Mouse (Mus musculus): ENCODE results near the gene Gfra1. TPM values are rescaled to one million over a fixed set of nuclear protein-coding genes. Genes with fewer than 3 reads are reported as not detected.

Gfra1 gene
- polyA plus RNA-seq, 1 experiment from 2014 or later: 56.4 TPM

GRCm38 (mm10) chr19:58406726-58407125 is 49.0 kb downstream of the Gfra1 start:
- DNase-seq (ENCODE audit: low spot score) (no peak), ATAC-seq (replicated peaks; ENCODE audit: low FRiP score, low read depth) (no peak)
- no peak overlapping the region for H3K4me3 ChIP-seq (replicated peaks; ENCODE audit: low read depth, low read length)

DNA sequence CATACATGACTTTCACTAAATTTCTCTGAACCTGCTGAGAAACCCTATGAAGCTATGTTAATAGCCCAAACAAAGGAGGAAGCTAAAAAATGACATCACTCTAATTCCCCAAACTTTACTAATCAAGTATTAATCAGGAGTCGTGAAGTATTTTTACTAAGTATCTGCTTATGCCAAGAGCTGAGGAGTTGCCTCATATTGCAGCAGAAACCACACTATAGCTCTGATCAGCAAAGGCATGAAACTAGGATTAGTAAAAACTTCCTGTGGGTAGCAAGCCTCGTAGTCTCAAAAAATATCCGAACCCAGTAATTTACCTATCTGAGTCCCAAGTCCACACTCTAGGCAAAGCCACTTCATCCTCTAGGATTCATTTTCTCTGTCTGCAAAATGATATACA is 55.5 kb downstream of the Gfra1 start:
- no peak for DNase-seq (ENCODE audit: low spot score)
- peaks cover 9% of the 10 kb centered on the region for H3K4me1 ChIP-seq (replicated peaks; ENCODE audit: insufficient read depth, low read length)
- no peak for ATAC-seq (replicated peaks; ENCODE audit: low FRiP score, low read depth)
- H3K27me3 ChIP-seq (ENCODE audit: insufficient read depth, low read length): no peaks in the 10 kb centered on the region
- H3K9ac ChIP-seq (ENCODE audit: low read depth, low read length): no peak overlapping the region
- no peak for TF ChIP-seq CTCF (IDR thresholded peaks at IDR 0.05; ENCODE audit: low read depth)
- no peak overlapping the region for H3K4me2 ChIP-seq (ENCODE audit: low read length)
- no peaks in the 10 kb centered on the region for H3K9me3 ChIP-seq (replicated peaks; ENCODE audit: low read length)
- H3K36me3 ChIP-seq (ENCODE audit: insufficient read depth, low read length): no peaks in the 10 kb centered on the region
- no peak overlapping the region for H3K27ac ChIP-seq
- 89% methylated on average over 3 of the region's 3 CpGs for WGBS
- no peak overlapping the region for H3K4me3 ChIP-seq (replicated peaks; ENCODE audit: low read depth, low read length)

More at GRCm38 (mm10) chr19:58406726-58407125, 49.0 kb downstream of the Gfra1 start:
- no peaks in the 10 kb centered on the region for H3K36me3 ChIP-seq (ENCODE audit: insufficient read depth, low read length)
- H3K9me3 ChIP-seq (replicated peaks; ENCODE audit: low read length): no peaks in the 10 kb centered on the region
- TF ChIP-seq CTCF (IDR thresholded peaks at IDR 0.05; ENCODE audit: low read depth): no peak
- H3K27me3 ChIP-seq (ENCODE audit: insufficient read depth, low read length): no peaks in the 10 kb centered on the region
- 0 out of 2 replicates have a peak overlapping the region, but pooled peaks have one; percentile 43 for H3K27ac ChIP-seq
- no peaks in the 10 kb centered on the region for H3K4me1 ChIP-seq (replicated peaks; ENCODE audit: insufficient read depth, low read length)
- no peak overlapping the region for H3K4me2 ChIP-seq (ENCODE audit: low read length)
- no peak overlapping the region for H3K9ac ChIP-seq (ENCODE audit: low read depth, low read length)

DNA sequence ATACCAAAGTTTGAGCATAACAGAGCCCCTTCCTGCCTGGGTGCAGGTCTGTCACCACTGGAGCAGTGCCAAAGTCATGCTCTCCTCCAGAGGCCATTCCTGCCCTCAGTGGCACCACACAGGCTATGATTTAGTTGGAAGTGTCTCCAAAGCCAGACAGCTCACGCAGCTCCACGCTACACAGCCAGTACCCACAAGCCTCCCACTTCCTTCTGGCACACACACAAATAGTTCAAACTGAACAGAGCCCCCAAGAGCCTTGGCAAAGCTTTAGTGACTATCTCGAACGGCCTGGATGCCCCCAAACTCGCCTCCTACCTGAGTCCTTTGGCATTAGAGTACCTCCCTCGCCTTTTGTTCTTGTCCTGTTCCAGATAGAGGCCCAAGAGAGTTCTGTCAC is 56.5 kb downstream of the Gfra1 start:
- no peak for TF ChIP-seq CTCF (IDR thresholded peaks at IDR 0.05; ENCODE audit: low read depth)
- DNase-seq (ENCODE audit: low spot score) (no peak), ATAC-seq (replicated peaks; ENCODE audit: low FRiP score, low read depth) (no peak)
- peaks cover 9% of the 10 kb centered on the region for H3K4me1 ChIP-seq (replicated peaks; ENCODE audit: insufficient read depth, low read length)
- H3K4me2 ChIP-seq (ENCODE audit: low read length): no peak overlapping the region
- no peak overlapping the region for H3K9ac ChIP-seq (ENCODE audit: low read depth, low read length)
- no peaks in the 10 kb centered on the region for H3K27me3 ChIP-seq (ENCODE audit: insufficient read depth, low read length)
- H3K36me3 ChIP-seq (ENCODE audit: insufficient read depth, low read length): no peaks in the 10 kb centered on the region
- whole genome bisulfite sequencing: 61% methylated on average over 6 of the region's 6 CpGs
- no peaks in the 10 kb centered on the region for H3K9me3 ChIP-seq (replicated peaks; ENCODE audit: low read length)
- H3K4me3 ChIP-seq (replicated peaks; ENCODE audit: low read depth, low read length): no peak overlapping the region
- no peak overlapping the region for H3K27ac ChIP-seq

GRCm38 (mm10) chr19:58396604-58396984 is 59.1 kb downstream of the Gfra1 start:
- WGBS: 26% methylated on average over 4 of the region's 4 CpGs
- DNase-seq (ENCODE audit: low spot score) (peak; percentile 24), ATAC-seq (replicated peaks; ENCODE audit: low FRiP score, low read depth) (peak; percentile 81)

DNA sequence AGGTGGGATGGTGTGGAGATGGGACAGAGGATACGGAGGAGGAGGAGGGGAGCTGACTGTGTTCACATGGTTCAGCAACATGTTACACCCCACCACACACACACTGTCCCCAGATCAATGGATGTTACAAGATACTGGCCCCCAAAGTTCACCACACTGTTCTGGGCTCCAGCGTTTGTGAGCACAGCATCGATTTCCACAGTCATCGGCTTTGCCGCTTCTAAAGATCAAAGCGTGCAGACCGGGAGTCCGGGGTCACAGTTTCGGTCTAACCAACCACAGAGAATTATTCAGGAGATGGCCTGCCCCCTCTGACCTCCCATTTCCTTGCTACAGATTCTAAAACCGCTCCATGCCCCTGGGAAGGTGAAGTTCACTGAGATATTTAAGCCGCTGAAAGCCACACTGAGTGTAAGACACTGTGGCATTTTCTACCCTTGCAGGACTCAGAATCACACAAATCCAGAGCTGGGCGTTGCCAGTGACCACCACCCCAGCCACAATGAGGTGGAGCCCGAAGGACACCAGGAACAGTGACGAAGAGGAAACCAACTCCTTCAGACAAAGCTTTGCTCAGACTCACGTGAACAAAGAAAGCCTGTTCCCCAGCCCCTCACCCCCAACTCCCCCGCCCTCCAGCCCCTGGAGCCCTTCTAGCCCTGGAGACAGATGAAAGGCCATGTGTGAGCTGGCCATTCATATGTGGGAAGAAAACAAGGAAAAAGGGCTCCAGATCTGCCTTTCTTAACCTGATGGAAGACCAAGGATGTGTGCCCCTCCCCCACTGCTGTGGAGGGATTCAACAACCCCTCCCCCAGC is 59.7 kb downstream of the Gfra1 start:
- no peaks in the 10 kb centered on the region for H3K9me3 ChIP-seq (replicated peaks; ENCODE audit: low read length)
- no peak overlapping the region for H3K9ac ChIP-seq (ENCODE audit: low read depth, low read length)
- TF ChIP-seq CTCF (IDR thresholded peaks at IDR 0.05; ENCODE audit: low read depth): no peak
- H3K27ac ChIP-seq: peak overlapping the region; percentile 65
- peaks cover 9% of the 10 kb centered on the region for H3K4me1 ChIP-seq (replicated peaks; ENCODE audit: insufficient read depth, low read length)
- H3K36me3 ChIP-seq (ENCODE audit: insufficient read depth, low read length): no peaks in the 10 kb centered on the region
- peak overlapping the region; percentile 32 for H3K4me2 ChIP-seq (ENCODE audit: low read length)
- ATAC-seq (replicated peaks; ENCODE audit: low FRiP score, low read depth) (peak; percentile 44; the same call in 1 of the 2 replicates), DNase-seq (ENCODE audit: low spot score) (peak; percentile 21)
- no peak overlapping the region for H3K4me3 ChIP-seq (replicated peaks; ENCODE audit: low read depth, low read length)
- no peaks in the 10 kb centered on the region for H3K27me3 ChIP-seq (ENCODE audit: insufficient read depth, low read length)
- WGBS: 12% methylated on average over 16 of the region's 16 CpGs

More at GRCm38 (mm10) chr19:58396604-58396984, 59.1 kb downstream of the Gfra1 start:
- H3K27me3 ChIP-seq (ENCODE audit: insufficient read depth, low read length): no peaks in the 10 kb centered on the region
- H3K4me2 ChIP-seq (ENCODE audit: low read length): no peak overlapping the region
- H3K4me1 ChIP-seq (replicated peaks; ENCODE audit: insufficient read depth, low read length): peaks cover 9% of the 10 kb centered on the region
- no peak overlapping the region for H3K4me3 ChIP-seq (replicated peaks; ENCODE audit: low read depth, low read length)
- TF ChIP-seq CTCF (IDR thresholded peaks at IDR 0.05; ENCODE audit: low read depth): no peak
- H3K9me3 ChIP-seq (replicated peaks; ENCODE audit: low read length): no peaks in the 10 kb centered on the region
- peak overlapping the region; percentile 65; the same call in 1 of the 2 replicates for H3K27ac ChIP-seq
- no peak overlapping the region for H3K9ac ChIP-seq (ENCODE audit: low read depth, low read length)
- H3K36me3 ChIP-seq (ENCODE audit: insufficient read depth, low read length): no peaks in the 10 kb centered on the region

DNA sequence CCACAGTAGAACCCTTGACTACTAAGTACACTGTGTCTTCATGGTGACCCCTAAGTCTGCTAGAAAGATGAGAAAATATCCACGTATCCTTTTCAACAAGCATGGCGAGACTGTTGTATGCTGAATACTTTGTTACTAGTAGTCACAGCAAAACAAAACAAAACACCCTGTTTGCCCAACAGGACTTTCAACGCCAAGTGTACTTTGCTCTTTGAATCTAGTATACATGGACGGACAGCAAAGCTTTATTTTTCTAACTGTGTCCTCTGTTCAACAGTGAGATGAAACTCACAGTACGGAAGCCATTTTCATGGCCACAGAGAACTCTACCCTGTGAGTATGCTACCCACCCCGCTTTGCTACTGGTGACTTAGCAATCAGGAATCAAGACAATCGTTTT is 62.6 kb downstream of the Gfra1 start:
- H3K27ac ChIP-seq: no peak overlapping the region
- no peaks in the 10 kb centered on the region for H3K9me3 ChIP-seq (replicated peaks; ENCODE audit: low read length)
- ATAC-seq (replicated peaks; ENCODE audit: low FRiP score, low read depth): no peak
- TF ChIP-seq CTCF (IDR thresholded peaks at IDR 0.05; ENCODE audit: low read depth): no peak
- H3K4me3 ChIP-seq (replicated peaks; ENCODE audit: low read depth, low read length): no peak overlapping the region
- peaks cover 17% of the 10 kb centered on the region for H3K4me1 ChIP-seq (replicated peaks; ENCODE audit: insufficient read depth, low read length)
- no peak for DNase-seq (ENCODE audit: low spot score)
- no peak overlapping the region for H3K9ac ChIP-seq (ENCODE audit: low read depth, low read length)
- H3K36me3 ChIP-seq (ENCODE audit: insufficient read depth, low read length): no peaks in the 10 kb centered on the region
- WGBS: 89% methylated on average over 7 of the region's 7 CpGs
- H3K4me2 ChIP-seq (ENCODE audit: low read length): no peak overlapping the region
- H3K27me3 ChIP-seq (ENCODE audit: insufficient read depth, low read length): no peaks in the 10 kb centered on the region
